Mouse (Mus musculus) E14TG2a.4 (cell line): ENCODE data around the gene Prss16.
"Not testable (repeated sequence)": the region's sequence is repeated elsewhere in the genome, so short reads cannot be mapped to it uniquely, and the experiment has no call there.

Source experiments
- H3K27me3 ChIP-seq: 2 replicates; pipeline ENCODE4 v1.6.1; 2014; ENCODE audit warnings: low read length, control low read depth; ENCODE audit not compliant: insufficient read depth
- H3K36me3 ChIP-seq: 2 replicates; pipeline ENCODE4 v1.6.1; 2014; ENCODE audit warnings: low read length, control low read depth; ENCODE audit not compliant: insufficient read depth
- H3K4me1 ChIP-seq: replicated peaks from 2 replicates; pipeline ENCODE4 v1.6.1; 2014; ENCODE audit warnings: low read depth, low read length, control low read depth
- H3K4me3 ChIP-seq: replicated peaks from 2 replicates; pipeline ENCODE4 v1.5.1; 2014; ENCODE audit warnings: mild to moderate bottlenecking, low read length
- H3K9me3 ChIP-seq: 2 replicates; pipeline ENCODE4 v1.6.1; 2014; ENCODE audit warnings: low read length, control low read depth
- CTCF ChIP-seq: conservative IDR thresholded peaks from 2 replicates; pipeline ENCODE4 v1.5.1; 2014; ENCODE audit warnings: low read length
- NANOG ChIP-seq: IDR thresholded peaks from 2 replicates; pipeline ENCODE4 v1.6.1; 2014; ENCODE audit warnings: borderline replicate concordance, low read length, mixed read lengths
- POU5F1 ChIP-seq: IDR thresholded peaks from 2 replicates; pipeline ENCODE4 v1.6.1; 2014; ENCODE audit warnings: low read length, borderline replicate concordance

The Prss16 gene

DNA sequence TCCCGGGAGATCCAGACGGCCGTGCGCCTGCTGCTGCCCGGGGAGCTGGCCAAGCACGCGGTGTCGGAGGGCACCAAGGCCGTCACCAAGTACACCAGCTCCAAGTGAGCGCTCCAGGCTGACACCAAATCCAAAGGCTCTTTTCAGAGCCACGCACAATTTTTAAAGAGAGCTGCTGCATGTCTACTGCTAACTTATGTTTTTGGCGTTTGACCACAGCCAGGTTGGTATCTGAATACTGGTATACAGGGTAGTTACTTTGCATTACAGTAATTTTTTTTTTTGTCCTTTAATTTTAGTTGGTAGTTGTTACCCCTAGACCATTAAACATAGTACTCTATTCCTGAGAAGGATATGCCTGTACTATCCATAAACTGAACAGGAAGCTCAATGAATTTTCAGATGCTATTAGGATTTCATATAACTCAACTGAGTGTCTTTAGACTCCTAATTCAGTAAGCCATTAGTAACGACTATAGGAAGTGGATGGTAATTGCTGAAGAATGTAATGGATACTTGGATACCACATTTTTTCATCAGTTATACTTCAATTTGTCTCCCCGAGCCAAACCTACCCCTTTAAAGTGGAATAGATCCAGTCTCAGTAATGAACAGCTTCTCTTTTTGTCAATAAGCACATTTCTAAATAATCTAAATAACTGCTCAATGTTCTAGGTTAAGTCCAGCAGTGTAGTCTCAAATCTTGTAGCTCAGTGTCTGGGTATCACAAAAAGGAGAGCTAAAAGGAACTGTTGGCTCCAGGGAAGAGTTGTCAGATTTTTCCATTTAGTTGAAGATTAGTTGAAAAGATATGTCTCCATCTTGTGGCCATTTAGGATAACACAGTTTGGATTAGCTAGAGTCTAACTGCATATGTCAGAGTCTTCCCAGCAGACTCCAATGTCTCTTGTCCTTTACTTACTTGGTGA is 34.2 kb upstream of the Prss16 start:
- peaks cover 48% of the 10 kb centered on the region for H3K4me1 ChIP-seq
- H3K27me3 ChIP-seq: no peaks in the 10 kb centered on the region; the same call in 1 of the 2 replicates
- no peaks in the 10 kb centered on the region for H3K9me3 ChIP-seq
- no peaks in the 10 kb centered on the region for H3K36me3 ChIP-seq
- TF ChIP-seq POU5F1 (no peak), CTCF (peak; percentile 53), NANOG (no peak)
- peak overlapping the region; percentile 64 for H3K4me3 ChIP-seq

DNA sequence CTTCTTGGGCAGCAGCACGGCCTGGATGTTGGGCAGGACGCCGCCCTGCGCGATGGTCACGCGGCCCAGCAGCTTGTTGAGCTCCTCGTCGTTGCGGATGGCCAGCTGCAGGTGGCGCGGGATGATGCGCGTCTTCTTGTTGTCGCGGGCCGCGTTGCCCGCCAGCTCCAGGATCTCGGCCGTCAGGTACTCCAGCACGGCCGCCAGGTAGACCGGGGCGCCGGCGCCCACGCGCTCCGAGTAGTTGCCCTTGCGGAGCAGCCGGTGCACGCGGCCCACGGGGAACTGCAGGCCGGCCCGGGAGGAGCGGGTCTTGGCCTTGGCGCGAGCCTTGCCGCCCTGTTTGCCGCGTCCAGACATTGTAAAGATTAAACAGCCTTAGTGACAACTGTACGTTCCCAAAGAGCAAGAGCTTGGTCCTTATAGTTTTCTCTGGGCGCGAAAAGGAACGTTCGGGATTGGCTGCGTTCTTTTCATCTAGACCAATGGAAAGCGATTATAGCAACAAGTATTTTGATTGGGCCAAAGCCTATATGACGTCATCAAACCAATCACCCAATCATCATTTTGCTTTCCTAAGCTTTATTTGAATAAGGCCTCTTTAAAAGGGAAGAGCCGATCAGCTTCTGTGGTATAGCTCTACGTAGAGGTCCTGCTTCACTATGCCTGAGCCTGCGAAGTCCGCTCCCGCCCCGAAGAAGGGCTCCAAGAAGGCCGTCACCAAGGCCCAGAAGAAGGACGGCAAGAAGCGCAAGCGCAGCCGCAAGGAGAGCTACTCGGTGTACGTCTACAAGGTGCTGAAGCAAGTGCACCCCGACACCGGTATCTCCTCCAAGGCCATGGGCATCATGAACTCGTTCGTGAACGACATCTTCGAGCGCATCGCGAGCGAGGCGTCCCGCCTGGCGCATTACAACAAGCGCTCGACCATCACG is 33.3 kb upstream of the Prss16 start, which contains the start of the genes Hist1h2ag and Hist1h2bj:
Gene Hist1h2ag (minus strand): TSS at position 377 of the 935 bp plus-strand sequence.
Gene Hist1h2bj (plus strand): TSS at position 647 of the 935 bp plus-strand sequence.
- H3K27me3 ChIP-seq, H3K36me3 ChIP-seq, H3K9me3 ChIP-seq: not testable (repeated sequence)
- H3K4me3 ChIP-seq: peak within 1 kb of the TSS; percentile 80
- H3K4me1 ChIP-seq: peaks cover 44% of the 10 kb centered on the region

DNA sequence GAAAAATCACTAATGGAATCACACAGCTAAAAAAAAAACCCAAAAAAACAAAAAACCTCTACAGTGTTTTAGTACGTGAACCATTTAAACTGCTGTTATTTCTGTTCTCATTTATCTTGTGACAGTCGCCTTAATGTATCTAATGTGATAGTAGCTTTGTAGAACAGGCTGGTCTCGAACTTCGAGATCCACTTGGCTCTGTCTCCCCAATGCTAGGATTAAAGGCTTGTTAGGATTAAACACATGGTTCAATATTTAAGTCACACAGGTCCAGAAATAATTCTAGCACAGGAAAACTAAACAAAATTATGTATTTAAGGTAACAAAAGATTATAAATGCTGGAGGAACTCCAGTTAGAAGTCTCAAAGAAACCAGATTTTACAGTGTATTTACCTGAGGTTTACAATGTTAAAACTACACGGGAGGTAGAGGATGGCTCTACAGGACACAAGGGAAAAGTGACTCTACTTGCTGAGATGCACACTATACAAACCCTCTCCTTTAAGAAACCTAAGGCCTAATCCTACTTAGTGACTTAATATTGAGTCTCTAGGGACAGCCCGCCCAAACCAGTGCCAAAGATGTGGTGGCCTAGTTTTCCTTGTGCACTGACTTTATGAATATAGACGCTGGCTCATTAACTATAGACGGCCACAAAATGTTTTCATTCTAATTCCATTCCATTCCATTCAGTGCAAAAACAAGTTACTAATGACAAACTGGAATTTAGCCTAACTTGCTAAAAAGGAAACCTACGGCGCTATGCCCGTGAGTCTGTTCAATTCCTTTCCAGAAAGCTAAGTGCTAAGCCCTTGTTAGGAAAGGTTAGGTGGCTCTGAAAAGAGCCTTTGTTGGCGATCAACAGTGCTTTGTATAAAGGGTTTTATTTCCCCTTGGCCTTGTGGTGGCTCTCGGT is 32.4 kb upstream of the Prss16 start:
- no peaks in the 10 kb centered on the region for H3K9me3 ChIP-seq
- H3K4me3 ChIP-seq: peak overlapping the region; percentile 80
- H3K27me3 ChIP-seq: no peaks in the 10 kb centered on the region
- no peak for TF ChIP-seq POU5F1
- no peak for TF ChIP-seq NANOG
- TF ChIP-seq CTCF: no peak
- H3K4me1 ChIP-seq: peaks cover 49% of the 10 kb centered on the region
- H3K36me3 ChIP-seq: no peaks in the 10 kb centered on the region

DNA sequence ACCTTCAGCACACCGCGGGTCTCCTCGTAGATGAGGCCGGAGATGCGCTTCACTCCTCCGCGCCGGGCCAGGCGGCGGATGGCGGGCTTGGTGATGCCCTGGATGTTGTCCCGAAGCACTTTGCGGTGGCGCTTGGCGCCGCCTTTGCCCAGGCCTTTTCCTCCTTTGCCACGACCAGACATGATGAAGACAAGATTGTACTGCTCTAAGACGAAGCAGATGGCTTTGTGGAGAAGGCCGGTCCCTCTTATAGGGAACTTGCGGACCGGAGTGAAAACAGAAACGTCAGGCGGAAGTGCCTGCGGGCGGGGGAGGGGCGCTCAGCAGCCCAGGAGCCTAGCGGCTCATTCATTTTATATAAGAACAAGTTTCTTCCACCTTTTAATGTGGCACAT is 31.6 kb upstream of the Prss16 start, which contains the start of gene Hist1h4i:
Gene Hist1h4i (minus strand): TSS at position 221 of the 395 bp plus-strand sequence.
- not testable (repeated sequence) for H3K27me3 ChIP-seq, H3K9me3 ChIP-seq, H3K36me3 ChIP-seq
- Histone ChIP-seq H3K4me3 (peak within 1 kb of the TSS; percentile 80), H3K4me1 (peaks cover 54% of the 10 kb centered on the region)

DNA sequence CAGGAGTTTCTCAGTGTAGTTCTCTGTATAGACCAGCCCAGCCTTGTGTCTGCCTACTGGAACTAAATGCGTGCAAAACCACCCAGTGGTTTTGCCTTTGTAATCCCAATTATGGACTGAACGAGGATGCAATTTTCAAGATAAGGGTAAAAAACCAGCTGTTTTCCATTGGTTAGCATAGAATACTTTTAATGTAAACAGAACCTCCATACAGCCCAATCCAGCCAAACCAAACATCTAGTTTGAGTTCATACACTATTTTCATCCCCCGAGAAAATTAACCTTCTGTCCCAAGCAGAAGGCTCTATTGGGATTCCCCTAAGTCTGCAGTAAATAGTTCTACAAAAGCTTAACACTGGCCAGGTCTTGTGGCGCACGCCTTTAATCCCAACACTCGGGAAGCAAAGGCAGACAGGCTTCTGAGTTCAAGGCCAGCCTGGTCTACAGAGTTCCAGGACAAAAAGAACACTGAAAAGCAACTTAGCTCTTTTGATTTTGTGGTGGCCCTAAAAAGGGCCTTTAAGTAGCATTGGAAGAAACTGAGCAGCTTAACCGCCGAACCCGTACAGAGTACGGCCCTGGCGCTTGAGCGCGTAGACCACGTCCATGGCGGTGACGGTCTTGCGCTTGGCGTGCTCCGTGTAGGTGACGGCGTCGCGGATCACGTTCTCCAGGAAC is 31.1 kb upstream of the Prss16 start:
- Histone ChIP-seq H3K4me1 (peaks cover 52% of the 10 kb centered on the region), H3K4me3 (peak overlapping the region; percentile 80), H3K36me3 (no peaks in the 10 kb centered on the region), H3K9me3 (no peaks in the 10 kb centered on the region), H3K27me3 (no peaks in the 10 kb centered on the region)
- no peak for TF ChIP-seq CTCF
- TF ChIP-seq NANOG: no peak
- TF ChIP-seq POU5F1: no peak

DNA sequence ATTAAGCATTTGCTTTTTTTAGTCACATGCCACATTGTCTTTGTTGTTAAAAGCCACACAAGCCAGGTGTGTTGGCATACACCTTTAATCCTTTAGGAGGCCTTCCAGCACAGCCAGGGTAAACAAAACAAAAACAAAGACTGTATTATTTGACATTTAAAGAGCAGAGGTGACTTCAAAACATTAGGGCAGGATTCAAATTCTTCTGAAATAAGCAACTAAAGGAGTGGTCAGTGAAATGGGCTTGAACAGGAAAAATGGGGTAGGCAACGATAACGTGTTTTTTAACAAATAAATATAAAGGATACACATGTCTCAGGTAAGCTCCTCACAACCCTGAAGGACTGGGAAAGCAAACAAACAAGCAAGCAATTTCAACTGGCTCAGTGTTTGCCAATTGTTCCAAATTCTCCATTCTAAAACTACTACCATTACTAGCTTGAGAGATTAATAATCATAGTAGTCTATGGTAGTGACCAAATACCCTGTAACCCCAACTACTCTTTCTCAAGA is 30.5 kb upstream of the Prss16 start:
- H3K4me1 ChIP-seq: peaks cover 46% of the 10 kb centered on the region
- H3K9me3 ChIP-seq: no peaks in the 10 kb centered on the region
- peak overlapping the region; percentile 80 for H3K4me3 ChIP-seq
- H3K27me3 ChIP-seq: no peaks in the 10 kb centered on the region
- TF ChIP-seq POU5F1 (no peak), NANOG (no peak), CTCF (no peak)
- H3K36me3 ChIP-seq: no peaks in the 10 kb centered on the region

DNA sequence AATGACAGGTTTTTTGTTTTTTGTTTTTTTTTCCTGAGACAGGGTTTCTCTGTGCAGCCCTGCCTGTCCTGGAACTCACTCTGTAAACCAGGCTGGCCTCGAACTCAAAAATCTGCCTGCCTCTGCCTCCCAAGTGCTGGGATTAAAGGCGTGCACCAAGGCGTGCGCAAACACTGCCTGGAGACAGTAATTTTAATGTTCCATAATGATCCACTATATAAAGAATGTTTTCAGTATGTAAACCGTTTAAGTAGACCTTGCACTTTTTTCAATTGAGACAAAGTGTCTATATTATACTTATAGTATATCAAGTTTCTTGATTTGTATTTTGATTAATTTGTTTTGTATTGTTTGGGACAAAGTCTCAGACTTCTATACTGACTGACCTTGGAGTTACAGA is 29.8 kb upstream of the Prss16 start:
- H3K27me3 ChIP-seq: no peaks in the 10 kb centered on the region
- no peaks in the 10 kb centered on the region for H3K9me3 ChIP-seq
- H3K36me3 ChIP-seq: no peaks in the 10 kb centered on the region
- TF ChIP-seq POU5F1 (no peak), CTCF (no peak), NANOG (no peak)
- peaks cover 41% of the 10 kb centered on the region for H3K4me1 ChIP-seq
- H3K4me3 ChIP-seq: peak overlapping the region; percentile 80
